Comparison of ENCODE assay signal across 25 mouse cellular contexts in genomic region chr16:22741496-22741895, GRCm38 (mm10).
A peak's percentile ranks its signal among the peaks of the same experiment; 100 is the strongest.
DNase-seq lines count a peak whose midpoint lies in the region; ATAC-seq lines count a peak whose summit lies in the region.
"Had no signal": no experiment of that assay in that cellular context is flagged by ENCODE, and none has a peak within 500 bp of the region (broad histone marks: within the 10 kb centered on the region; RNA-seq: fewer than 3 reads in every experiment).

No protein-coding gene starts in this region.

- H3K9me3 ChIP-seq in embryonic facial prominence, embryonic 14.5 days (ENCODE audit: control insufficient read depth, low read length): no peaks in the 10 kb centered on the region
- H3K9me3 ChIP-seq in embryonic facial prominence, embryonic 10.5 days: no peaks in the 10 kb centered on the region
- no peaks in the 10 kb centered on the region for H3K9me3 ChIP-seq in lung, embryonic 15.5 days
- H3K9me3 ChIP-seq: forebrain, embryonic 10.5 days; G1E; heart, embryonic 13.5 days; hindbrain, embryonic 12.5 days had no signal

- DNase-seq in embryonic facial prominence, embryonic 14.5 days (ENCODE audit: low spot score): peak; percentile 15
- no peak for DNase-seq in embryonic facial prominence, embryonic 10.5 days (ENCODE audit: low spot score)
- no peak for DNase-seq in lung, postnatal 10 days
- DNase-seq in lung, postnatal 36 days: peak; percentile 21
- DNase-seq in layer of hippocampus, postnatal 36 days: no peak
- DNase-seq in frontal cortex, postnatal 14 days (ENCODE audit: low spot score in 2 of 2): no peak
- DNase-seq: adrenal gland, postnatal 14 days; B cell, adult 2 months; cerebellum, adult 9-11 months; gastrocnemius, postnatal 14 days; heart, adult 2 months; kidney, adult 18-20 months; kidney, postnatal 4 days; left cerebral cortex, postnatal 4 days; liver; liver, postnatal 0 days; midbrain, embryonic 14.5 days had no signal

- ATAC-seq in embryonic facial prominence, embryonic 14.5 days (ENCODE audit: low read depth): no peak
- ATAC-seq in lung, embryonic 15.5 days (ENCODE audit: borderline replicate concordance, extremely low read depth, low FRiP score, low TSS enrichment): peak; percentile 72; the same call in 1 of the 2 replicates
- ATAC-seq: forebrain, embryonic 16.5 days; liver, postnatal 0 days; Patski had no signal

- no peaks in the 10 kb centered on the region for H3K27me3 ChIP-seq in embryonic facial prominence, embryonic 14.5 days (replicated peaks; ENCODE audit: control insufficient read depth, insufficient read depth, low read length)
- no peaks in the 10 kb centered on the region for H3K27me3 ChIP-seq in embryonic facial prominence, embryonic 10.5 days (replicated peaks; ENCODE audit: low read depth, poor library complexity, severe bottlenecking)
- no peaks in the 10 kb centered on the region for H3K27me3 ChIP-seq in lung, embryonic 15.5 days
- H3K27me3 ChIP-seq: CH12.LX; heart, embryonic 13.5 days; hindbrain, embryonic 12.5 days; Patski had no signal

- H3K4me2 ChIP-seq in embryonic facial prominence, embryonic 14.5 days (ENCODE audit: low read depth, low read length): no peak overlapping the region
- H3K4me2 ChIP-seq in lung, embryonic 15.5 days: no peak overlapping the region
- H3K4me2 ChIP-seq: heart, embryonic 13.5 days; hindbrain, embryonic 12.5 days had no signal

- H3K4me1 ChIP-seq in embryonic facial prominence, embryonic 14.5 days (ENCODE audit: control insufficient read depth, insufficient read depth, low read length): no peaks in the 10 kb centered on the region
- H3K4me1 ChIP-seq in embryonic facial prominence, embryonic 10.5 days: no peaks in the 10 kb centered on the region
- H3K4me1 ChIP-seq in lung, embryonic 15.5 days: no peaks in the 10 kb centered on the region
- H3K4me1 ChIP-seq: forebrain, embryonic 10.5 days; heart, embryonic 13.5 days; hindbrain, embryonic 12.5 days had no signal

- H3K27ac ChIP-seq in embryonic facial prominence, embryonic 14.5 days (replicated peaks; ENCODE audit: low read depth, low read length): no peak overlapping the region
- H3K27ac ChIP-seq in embryonic facial prominence, embryonic 10.5 days (replicated peaks): no peak overlapping the region
- H3K27ac ChIP-seq in lung, embryonic 15.5 days: no peak overlapping the region
- H3K27ac ChIP-seq: forebrain, embryonic 10.5 days; heart, adult 2 months; heart, embryonic 13.5 days; hindbrain, embryonic 12.5 days had no signal

- 65% methylated on average over 4 of the region's 4 CpGs for WGBS in embryonic facial prominence, embryonic 14.5 days
- WGBS in embryonic facial prominence, embryonic 10.5 days: 81% methylated on average over 4 of the region's 4 CpGs
- whole genome bisulfite sequencing in lung, embryonic 15.5 days: 20% methylated on average over 4 of the region's 4 CpGs

- no peak overlapping the region for H3K4me3 ChIP-seq in embryonic facial prominence, embryonic 14.5 days (ENCODE audit: low read depth, low read length)
- no peak overlapping the region for H3K4me3 ChIP-seq in embryonic facial prominence, embryonic 10.5 days
- no peak overlapping the region for H3K4me3 ChIP-seq in lung, embryonic 15.5 days
- H3K4me3 ChIP-seq: forebrain, embryonic 10.5 days; heart, adult 2 months; heart, embryonic 13.5 days; hindbrain, embryonic 12.5 days had no signal

- no peaks in the 10 kb centered on the region for H3K36me3 ChIP-seq in embryonic facial prominence, embryonic 14.5 days (ENCODE audit: control insufficient read depth, insufficient read depth, low read length)
- H3K36me3 ChIP-seq in embryonic facial prominence, embryonic 10.5 days (replicated peaks): no peaks in the 10 kb centered on the region
- no peaks in the 10 kb centered on the region for H3K36me3 ChIP-seq in lung, embryonic 15.5 days
- H3K36me3 ChIP-seq: forebrain, embryonic 10.5 days; G1E; heart, embryonic 13.5 days; hindbrain, embryonic 12.5 days had no signal

- H3K9ac ChIP-seq in embryonic facial prominence, embryonic 14.5 days (ENCODE audit: low read depth, low read length): no peak overlapping the region
- H3K9ac ChIP-seq in lung, embryonic 15.5 days: no peak overlapping the region
- H3K9ac ChIP-seq: heart, embryonic 13.5 days; hindbrain, embryonic 12.5 days; liver, postnatal 0 days had no signal

Comparison
In these comparisons a context has a peak if more than half of its experiments do, and no peak if none do; other contexts are left out.
1. DNase-seq: peak in embryonic facial prominence, embryonic 14.5 days (single experiment) and lung, postnatal 36 days (single experiment); none in embryonic facial prominence, embryonic 10.5 days (single experiment), lung, postnatal 10 days (single experiment), layer of hippocampus, postnatal 36 days (0 of 2) and frontal cortex, postnatal 14 days (0 of 2).